Mouse (Mus musculus) embryonic facial prominence, embryonic 13.5 days (tissue): ENCODE measurements at regions not wholly inside any gene's neighbourhood (a gene's known extent, or its start where the extent isn't known, plus 50 kb on each side); places are given as distances from the start of the nearest gene placed in this dataset.

Experiments
- ATAC-seq: fragments of 200-750 bp; cut with Nextera tagmentation; 2 replicates; pipeline ENCODE4 v1.8.0; 2017; ENCODE audit warnings: low read depth; ENCODE audit not compliant: insufficient number of reproducible peaks, insufficient read depth, low FRiP score, low TSS enrichment
- H3K27ac ChIP-seq: fragments of 300-500 bp; sonication (generic); 2 replicates; pipeline ENCODE4 v1.5.1; 2015; ENCODE audit warnings: moderate library complexity, mild to moderate bottlenecking, inconsistent platforms
- H3K27me3 ChIP-seq: fragments of 300-500 bp; sonication (generic); 2 replicates; pipeline ENCODE4 v1.6.1; 2015; ENCODE audit warnings: mild to moderate bottlenecking, inconsistent platforms
- H3K36me3 ChIP-seq: fragments of 300-500 bp; sonication (generic); 2 replicates; pipeline ENCODE4 v1.6.1; 2015; ENCODE audit warnings: mild to moderate bottlenecking, inconsistent platforms
- H3K4me1 ChIP-seq: fragments of 300-500 bp; sonication (generic); 2 replicates; pipeline ENCODE4 v1.6.1; 2015; ENCODE audit warnings: inconsistent platforms
- H3K4me2 ChIP-seq: fragments of 300-500 bp; sonication (generic); 2 replicates; pipeline ENCODE4 v1.6.1; 2015; ENCODE audit warnings: moderate library complexity, mild to moderate bottlenecking, inconsistent platforms
- H3K4me3 ChIP-seq: fragments of 300-500 bp; sonication (generic); 2 replicates; pipeline ENCODE4 v1.5.1; 2015; ENCODE audit warnings: mild to moderate bottlenecking, inconsistent platforms
- H3K9ac ChIP-seq: fragments of 300-500 bp; sonication (generic); 2 replicates; pipeline ENCODE4 v1.6.1; 2015; ENCODE audit warnings: mild to moderate bottlenecking, inconsistent platforms
- H3K9me3 ChIP-seq: fragments of 300-500 bp; sonication (generic); 2 replicates; pipeline ENCODE4 v1.6.1; 2016; ENCODE audit warnings: inconsistent platforms
- WGBS: fragments of 180-500 bp; shearing (Covaris S2); methylation state at CpG from one replicate; pipeline ENCODE4 v1.1.7; 2015; ENCODE audit warnings: mixed read lengths; 5-methylcytosine and 5-hydroxymethylcytosine counted together

GRCm38 (mm10) chr11:45174811-45175798, 558.0 kb downstream of the Ebf1 start:
- H3K27ac ChIP-seq = no peak overlapping the region
- no peaks in the 10 kb centered on the region for H3K36me3 ChIP-seq
- no peak overlapping the region for H3K9ac ChIP-seq
- WGBS = 70% methylated on average over 10 of the region's 10 CpGs
- H3K4me1 ChIP-seq = no peaks in the 10 kb centered on the region
- no peaks in the 10 kb centered on the region for H3K27me3 ChIP-seq
- no peak overlapping the region for H3K4me2 ChIP-seq
- H3K9me3 ChIP-seq = no peaks in the 10 kb centered on the region
- ATAC-seq = no peak
- no peak overlapping the region for H3K4me3 ChIP-seq

GRCm38 (mm10) chr11:45176971-45177370, 559.9 kb downstream of the Ebf1 start:
- Histone ChIP-seq H3K36me3 (no peaks in the 10 kb centered on the region), H3K9me3 (no peaks in the 10 kb centered on the region), H3K27me3 (no peaks in the 10 kb centered on the region), H3K9ac (no peak overlapping the region), H3K27ac (no peak overlapping the region), H3K4me1 (no peaks in the 10 kb centered on the region), H3K4me2 (no peak overlapping the region), H3K4me3 (no peak overlapping the region)
- 88% methylated on average over 3 of the region's 3 CpGs for WGBS
- no peak for ATAC-seq

GRCm38 (mm10) chr11:45178036-45178435, 560.9 kb downstream of the Ebf1 start:
- no peak overlapping the region for H3K9ac ChIP-seq
- H3K9me3 ChIP-seq = no peaks in the 10 kb centered on the region
- H3K4me3 ChIP-seq = no peak overlapping the region
- no peaks in the 10 kb centered on the region for H3K4me1 ChIP-seq
- H3K36me3 ChIP-seq = no peaks in the 10 kb centered on the region
- 79% methylated on average over 7 of the region's 7 CpGs for WGBS
- no peak overlapping the region for H3K27ac ChIP-seq
- no peak for ATAC-seq
- no peak overlapping the region for H3K4me2 ChIP-seq
- no peaks in the 10 kb centered on the region for H3K27me3 ChIP-seq

GRCm38 (mm10) chr11:45179019-45179418, 561.9 kb downstream of the Ebf1 start:
- WGBS = 92% methylated on average over 1 of the region's 1 CpGs
- Histone ChIP-seq H3K4me3 (no peak overlapping the region), H3K4me2 (no peak overlapping the region), H3K36me3 (no peaks in the 10 kb centered on the region), H3K9ac (no peak overlapping the region), H3K27ac (no peak overlapping the region), H3K9me3 (no peaks in the 10 kb centered on the region), H3K4me1 (no peaks in the 10 kb centered on the region), H3K27me3 (no peaks in the 10 kb centered on the region)
- no peak for ATAC-seq

GRCm38 (mm10) chr11:45190601-45191370, 573.7 kb downstream of the Ebf1 start:
- Histone ChIP-seq H3K4me2 (no peak overlapping the region), H3K4me3 (no peak overlapping the region), H3K4me1 (peaks cover 19% of the 10 kb centered on the region), H3K27me3 (no peaks in the 10 kb centered on the region), H3K9me3 (no peaks in the 10 kb centered on the region), H3K9ac (no peak overlapping the region), H3K36me3 (no peaks in the 10 kb centered on the region), H3K27ac (no peak overlapping the region)
- 54% methylated on average over 14 of the region's 14 CpGs for WGBS
- no peak for ATAC-seq

- no peak overlapping the region for H3K9ac ChIP-seq
- no peak overlapping the region for H3K4me2 ChIP-seq
- peak overlapping the region; percentile 35 for H3K27ac ChIP-seq
- no peaks in the 10 kb centered on the region for H3K9me3 ChIP-seq
- 30% methylated on average over 12 of the region's 12 CpGs for WGBS
- ATAC-seq = no peak
- H3K4me3 ChIP-seq = no peak overlapping the region
- peaks cover 19% of the 10 kb centered on the region for H3K4me1 ChIP-seq
- H3K27me3 ChIP-seq = no peaks in the 10 kb centered on the region
- H3K36me3 ChIP-seq = no peaks in the 10 kb centered on the region
These were observed 574.5 kb downstream of the Ebf1 start for GRCm38 (mm10) chr11:45191392-45192189.

GRCm38 (mm10) chr11:45193319-45193718, 576.2 kb downstream of the Ebf1 start:
- H3K9me3 ChIP-seq = no peaks in the 10 kb centered on the region
- H3K4me1 ChIP-seq = peaks cover 19% of the 10 kb centered on the region
- WGBS = 92% methylated on average over 5 of the region's 5 CpGs
- H3K9ac ChIP-seq = no peak overlapping the region
- no peak overlapping the region for H3K27ac ChIP-seq
- H3K36me3 ChIP-seq = no peaks in the 10 kb centered on the region
- ATAC-seq = no peak
- H3K4me2 ChIP-seq = no peak overlapping the region
- H3K4me3 ChIP-seq = no peak overlapping the region
- H3K27me3 ChIP-seq = no peaks in the 10 kb centered on the region

- H3K36me3 ChIP-seq = no peaks in the 10 kb centered on the region
- H3K4me2 ChIP-seq = no peak overlapping the region
- no peaks in the 10 kb centered on the region for H3K9me3 ChIP-seq
- H3K9ac ChIP-seq = no peak overlapping the region
- peaks cover 6% of the 10 kb centered on the region; the same call in 1 of the 2 replicates for H3K4me1 ChIP-seq
- H3K27me3 ChIP-seq = no peaks in the 10 kb centered on the region
- WGBS = 40% methylated on average over 4 of the region's 4 CpGs
- ATAC-seq = no peak
- H3K4me3 ChIP-seq = no peak overlapping the region
- peak overlapping the region; percentile 49; the same call in 1 of the 2 replicates for H3K27ac ChIP-seq
These were observed 582.4 kb downstream of the Ebf1 start for GRCm38 (mm10) chr11:45199520-45199919.

- H3K36me3 ChIP-seq = no peaks in the 10 kb centered on the region
- 71% methylated on average over 9 of the region's 9 CpGs for WGBS
- no peak overlapping the region for H3K4me2 ChIP-seq
- no peak overlapping the region for H3K4me3 ChIP-seq
- no peak overlapping the region for H3K27ac ChIP-seq
- H3K9me3 ChIP-seq = no peaks in the 10 kb centered on the region
- peaks cover 6% of the 10 kb centered on the region; the same call in 1 of the 2 replicates for H3K4me1 ChIP-seq
- no peak overlapping the region for H3K9ac ChIP-seq
- no peak for ATAC-seq
- no peaks in the 10 kb centered on the region for H3K27me3 ChIP-seq
These were observed 583.7 kb downstream of the Ebf1 start for GRCm38 (mm10) chr11:45200714-45201405.

- 47% methylated on average over 5 of the region's 5 CpGs for WGBS
- peaks cover 6% of the 10 kb centered on the region; the same call in 1 of the 2 replicates for H3K4me1 ChIP-seq
- no peaks in the 10 kb centered on the region for H3K27me3 ChIP-seq
- H3K9ac ChIP-seq = no peak overlapping the region
- ATAC-seq = no peak
- H3K9me3 ChIP-seq = no peaks in the 10 kb centered on the region
- no peaks in the 10 kb centered on the region for H3K36me3 ChIP-seq
- no peak overlapping the region for H3K4me3 ChIP-seq
- H3K4me2 ChIP-seq = no peak overlapping the region
- H3K27ac ChIP-seq = no peak overlapping the region
These were observed 586.3 kb downstream of the Ebf1 start for GRCm38 (mm10) chr11:45203446-45203845.
